Mouse (Mus musculus) left cerebral cortex, postnatal 36 days (tissue): Measurements from ENCODE around the gene Crip1. TPM values are rescaled to one million over a fixed set of nuclear protein-coding genes. Genes with fewer than 3 reads are reported as not detected.

ENCODE experiments used
- total RNA-seq, 2 experiments: library from RNA; stranded (reverse); gene quantifications; 2 replicates each; pipeline ENCODE4 v1.2.3; 2021

Gene Crip1
- total RNA-seq, 2 experiments from 2014 or later, result 12.9 to 14.2 TPM

Other genes starting within 250 kb of the Crip1 start
- 10 to 100 TPM; 47.9 to 61.7 TPM for gene Jag2, start 216.5 kb upstream of the Crip1 start, total RNA-seq
- gene Nudt14, start 204.2 kb upstream of the Crip1 start, total RNA-seq, result 10 to 100 TPM; 11.0 to 12.3 TPM
- gene Btbd6, start 169.8 kb upstream of the Crip1 start, total RNA-seq, result 10 to 100 TPM; 59.3 to 74.3 TPM
- gene Brf1, start 145.6 kb upstream of the Crip1 start, total RNA-seq, result 10 to 100 TPM; 41.4 to 55.5 TPM
- 10 to 100 TPM; 70.4 to 74.2 TPM for gene Pacs2, start 131.8 kb upstream of the Crip1 start, total RNA-seq
- gene Tex22, start 71.8 kb upstream of the Crip1 start, total RNA-seq, result under 1 TPM; 0.35 to 0.52 TPM
- 10 to 100 TPM; 79.8 to 80.2 TPM for gene Mta1, start 48.0 kb upstream of the Crip1 start, total RNA-seq
- gene Crip2, start 6.1 kb upstream of the Crip1 start, total RNA-seq, result 100 to 1,000 TPM; 154 to 164 TPM
- 1 to 10 TPM; 1.5 to 2.1 TPM for gene Tedc1, start 10.1 kb downstream of the Crip1 start, total RNA-seq
- 10 to 100 TPM; 24.9 to 31.1 TPM for gene Tmem121, start 39.6 kb downstream of the Crip1 start, total RNA-seq